Mouse (Mus musculus) embryonic fibroblast, embryonic 13.5 days (primary cell): Measurements from ENCODE around the gene Hsd17b1. TPM values are rescaled to one million over a fixed set of nuclear protein-coding genes. Genes with fewer than 3 reads are reported as not detected.

ENCODE experiments used
- H3K27ac ChIP-seq: 2 replicates; pipeline ENCODE4 v1.5.1; 2012; ENCODE audit warnings: low read length, control low read depth, inconsistent platforms; ENCODE audit not compliant: insufficient read depth
- H3K4me1 ChIP-seq: 2 replicates; pipeline ENCODE4 v1.6.1; 2011; ENCODE audit warnings: low read length; ENCODE audit not compliant: control insufficient read depth, insufficient read depth
- H3K4me3 ChIP-seq: 2 replicates; pipeline ENCODE4 v1.5.1; 2011; ENCODE audit warnings: mild to moderate bottlenecking, control low read depth, low read length; ENCODE audit not compliant: insufficient read depth
- CTCF ChIP-seq: IDR thresholded peaks from 2 replicates; pipeline ENCODE4 v1.5.1; 2011; ENCODE audit warnings: mild to moderate bottlenecking, control low read depth, low read length, moderate library complexity, borderline replicate concordance; ENCODE audit not compliant: insufficient read depth
- POLR2A ChIP-seq: IDR thresholded peaks from 2 replicates; pipeline ENCODE4 v1.6.1; 2011; ENCODE audit warnings: low read depth, mild to moderate bottlenecking, control low read depth, low read length, moderate library complexity
- polyA plus RNA-seq: library from polyadenylated mRNA; stranded (reverse); fragments of >200 nt; gene quantifications from 2 replicates; pipeline ENCODE4 v1.2.4, GENCODE M21; 2011; ENCODE audit warnings: low read depth; ENCODE audit not compliant: missing spikeins, insufficient read length

Hsd17b1 gene
- polyA plus RNA-seq, 1 experiment: 5.2 TPM

DNA sequence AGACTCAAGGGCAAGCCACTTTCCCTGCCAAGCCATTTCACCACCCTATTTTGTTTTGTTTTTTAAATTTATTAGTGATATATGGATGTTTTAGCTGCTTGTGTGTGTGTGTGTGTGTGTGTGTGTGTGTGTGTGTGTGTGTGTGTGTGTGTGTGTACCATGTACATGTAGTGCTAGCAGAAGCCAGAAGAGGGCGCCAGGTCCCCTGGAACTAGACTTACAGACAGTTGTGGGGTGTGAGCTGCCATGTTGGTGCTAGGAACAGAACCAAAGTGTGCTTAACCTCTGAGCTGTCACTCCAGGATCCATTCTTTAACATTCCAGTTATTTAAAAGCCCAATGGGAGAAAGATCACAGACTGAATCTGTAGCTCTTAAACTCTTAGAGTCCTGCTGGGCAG, 48.9 kb downstream of the Hsd17b1 start:
- Histone ChIP-seq H3K4me1 (no peaks in the 10 kb centered on the region), H3K27ac (no peak overlapping the region), H3K4me3 (no peak overlapping the region)
- TF ChIP-seq CTCF (no peak), POLR2A (no peak)

DNA sequence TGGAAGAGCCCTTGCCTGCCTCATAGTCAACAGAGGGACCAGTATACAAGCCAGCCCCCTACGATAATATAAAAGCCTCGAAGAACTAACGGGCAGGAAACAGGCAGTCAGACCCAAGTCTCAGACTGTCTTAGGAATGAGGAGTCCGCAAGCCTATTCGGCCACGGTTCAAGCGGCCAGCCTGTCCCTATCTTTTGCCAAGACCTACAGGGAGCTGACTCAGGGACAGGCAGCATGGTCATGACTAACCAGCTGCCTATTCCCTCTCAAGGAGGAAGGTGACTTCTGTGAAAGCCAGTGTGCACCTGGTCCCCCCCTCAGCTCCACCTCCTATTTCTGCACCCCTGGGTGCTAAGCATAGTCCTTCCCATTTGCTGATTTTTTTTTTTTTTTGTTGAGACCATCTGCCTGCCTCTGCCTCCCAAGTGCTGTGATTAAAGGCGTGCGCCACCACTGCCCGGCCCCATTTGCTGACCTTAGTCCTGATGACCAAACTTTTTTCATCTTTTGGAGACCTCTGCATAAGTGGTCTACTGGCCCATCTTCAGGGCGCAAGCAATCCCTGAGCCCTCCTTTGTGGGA, 50.9 kb downstream of the Hsd17b1 start:
- H3K4me1 ChIP-seq: no peaks in the 10 kb centered on the region
- no peak overlapping the region for H3K27ac ChIP-seq
- H3K4me3 ChIP-seq: no peak overlapping the region
- TF ChIP-seq POLR2A (no peak), CTCF (no peak)

Other genes with a start within 250 kb of the Hsd17b1 start
- gene Stat5b, start 227.7 kb upstream of the Hsd17b1 start, polyA plus RNA-seq: 13.3 and 13.7 TPM in 2 replicates
- gene Stat5a, start 219.1 kb upstream of the Hsd17b1 start, polyA plus RNA-seq: 11.5 and 12.4 TPM in 2 replicates
- gene Stat3, start 138.9 kb upstream of the Hsd17b1 start, polyA plus RNA-seq: 122 and 158 TPM in 2 replicates
- 387 and 486 TPM in 2 replicates for gene Cavin1, start 107.5 kb upstream of the Hsd17b1 start, polyA plus RNA-seq
- 43.7 and 50.7 TPM in 2 replicates for gene Atp6v0a1, start 69.0 kb upstream of the Hsd17b1 start, polyA plus RNA-seq
- 21.8 and 24.9 TPM in 2 replicates for gene Naglu, start 8.4 kb upstream of the Hsd17b1 start, polyA plus RNA-seq
- gene Coasy, start 4.2 kb downstream of the Hsd17b1 start, polyA plus RNA-seq: 14.9 and 15.0 TPM in 2 replicates
- gene Mlx, start 8.9 kb downstream of the Hsd17b1 start, polyA plus RNA-seq: 29.9 and 30.1 TPM in 2 replicates
- gene Psmc3ip, start 17.0 kb downstream of the Hsd17b1 start, polyA plus RNA-seq: 10.3 and 12.9 TPM in 2 replicates
- 29.8 and 34.1 TPM in 2 replicates for gene Retreg3, start 41.5 kb downstream of the Hsd17b1 start, polyA plus RNA-seq
- 34.8 and 36.2 TPM in 2 replicates for gene Tubg1, start 41.5 kb downstream of the Hsd17b1 start, polyA plus RNA-seq
- 5.5 and 6.1 TPM in 2 replicates for gene Tubg2, start 77.5 kb downstream of the Hsd17b1 start, polyA plus RNA-seq
- gene Cntnap1, start 92.1 kb downstream of the Hsd17b1 start, polyA plus RNA-seq: 3.0 TPM in 2 replicates
- gene Plekhh3, start 92.9 kb downstream of the Hsd17b1 start, polyA plus RNA-seq: 7.1 and 11.5 TPM in 2 replicates
- gene Ccr10, start 97.0 kb downstream of the Hsd17b1 start, polyA plus RNA-seq: not detected in 2 replicates
- 13.9 and 14.4 TPM in 2 replicates for gene Ezh1, start 148.1 kb downstream of the Hsd17b1 start, polyA plus RNA-seq
- 2.3 and 2.7 TPM in 2 replicates for gene Ramp2, start 167.6 kb downstream of the Hsd17b1 start, polyA plus RNA-seq
- gene Vps25, start 175.3 kb downstream of the Hsd17b1 start, polyA plus RNA-seq: 99.4 and 135 TPM in 2 replicates
- gene Wnk4, start 182.2 kb downstream of the Hsd17b1 start, polyA plus RNA-seq: 1.8 and 2.0 TPM in 2 replicates
- gene Cntd1, start 200.6 kb downstream of the Hsd17b1 start, polyA plus RNA-seq: 0.87 and 1.0 TPM in 2 replicates
- 77.1 and 78.8 TPM in 2 replicates for gene Coa3, start 200.7 kb downstream of the Hsd17b1 start, polyA plus RNA-seq
- 77.3 and 86.3 TPM in 2 replicates for gene Becn1, start 223.9 kb downstream of the Hsd17b1 start, polyA plus RNA-seq
- gene Psme3, start 237.8 kb downstream of the Hsd17b1 start, polyA plus RNA-seq: 127 and 143 TPM in 2 replicates
- gene Aoc2, start 246.7 kb downstream of the Hsd17b1 start, polyA plus RNA-seq: 1.3 and 1.7 TPM in 2 replicates